Mouse (Mus musculus) frontal cortex, postnatal 36 days (tissue): Measurements from ENCODE around the gene S1pr5.
A peak's percentile ranks its signal among the peaks of the same experiment; 100 is the strongest.

Experiments
- DNase-seq, 2 experiments: peaks; one replicate each; pipeline ENCODE4 v3.0.0; 2022; ENCODE audit warnings: low spot score in 2 of 2

The S1pr5 gene

DNA sequence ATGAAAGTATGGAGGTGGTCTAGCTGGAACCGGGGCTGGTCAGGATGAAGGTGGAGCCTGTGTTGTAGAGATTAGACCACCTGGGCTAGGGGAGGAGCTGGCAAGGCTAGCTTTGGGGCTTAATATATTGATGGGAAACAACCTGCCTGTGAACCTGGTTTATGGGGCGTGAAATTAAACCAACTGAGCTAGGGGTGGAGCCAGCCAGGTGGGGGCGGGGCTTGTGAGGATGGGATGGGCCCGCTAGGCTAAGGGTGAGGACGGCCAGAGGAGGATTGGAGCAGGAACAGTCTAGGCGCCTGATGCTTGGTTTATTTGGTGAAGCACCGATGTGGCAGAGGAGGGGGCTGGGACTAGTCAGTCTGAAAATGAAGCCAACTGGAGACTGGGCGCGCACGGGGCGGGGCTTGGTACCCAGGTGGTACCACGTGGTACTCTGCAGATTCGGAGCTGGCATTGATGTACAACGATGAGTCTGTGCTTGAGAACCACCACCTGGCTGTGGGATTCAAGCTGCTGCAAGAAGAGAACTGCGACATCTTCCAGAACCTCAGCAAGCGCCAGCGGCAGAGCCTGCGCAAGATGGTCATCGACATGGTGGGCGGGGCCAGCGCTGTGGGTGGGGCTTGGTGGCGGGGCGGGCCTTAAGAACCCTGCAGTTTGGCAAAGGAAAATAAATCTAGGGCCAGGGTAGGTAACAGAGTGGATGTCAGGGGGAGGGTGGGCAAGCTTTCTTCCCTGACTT is 43.5 kb downstream of the S1pr5 start:
- peak in 1 of 2 experiments; percentile 45 for DNase-seq

DNA sequence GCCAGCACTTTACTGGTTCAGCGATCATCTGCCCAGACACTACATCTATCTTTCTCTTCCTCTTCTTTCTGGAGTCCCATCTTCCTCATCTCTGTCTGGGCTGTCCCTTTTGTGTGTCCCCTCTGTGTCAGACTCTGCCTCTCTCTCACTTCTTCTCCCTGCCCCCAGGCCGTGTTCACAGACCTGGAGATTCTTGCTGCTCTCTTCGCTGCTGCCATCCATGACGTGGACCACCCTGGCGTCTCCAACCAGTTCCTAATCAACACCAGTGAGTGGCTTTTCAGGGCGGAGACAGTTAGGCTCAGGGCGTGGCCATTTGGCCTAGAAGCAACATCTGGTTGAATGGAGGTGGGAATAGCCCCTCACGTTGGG is 44.1 kb downstream of the S1pr5 start:
- no peak for DNase-seq

DNA sequence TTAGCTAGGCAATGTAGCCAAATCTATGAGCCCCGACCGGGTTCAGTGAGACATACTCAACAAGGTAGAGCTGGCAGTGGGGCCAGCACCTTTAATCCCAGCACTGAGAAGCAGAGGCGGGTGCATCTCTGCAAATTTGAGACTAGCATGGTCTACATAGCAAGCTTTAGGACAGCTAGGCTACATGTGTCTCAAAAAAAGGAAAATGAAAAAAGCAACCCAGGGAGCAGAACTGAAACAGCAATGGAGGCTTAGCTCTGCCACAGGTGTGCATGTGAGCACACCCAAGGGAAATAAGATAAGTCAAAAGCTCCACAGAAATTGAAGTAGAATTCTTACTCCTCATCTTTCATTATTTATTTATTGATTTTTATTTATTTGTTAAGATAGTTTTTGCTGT is 49.3 kb downstream of the S1pr5 start:
- no peak for DNase-seq

DNA sequence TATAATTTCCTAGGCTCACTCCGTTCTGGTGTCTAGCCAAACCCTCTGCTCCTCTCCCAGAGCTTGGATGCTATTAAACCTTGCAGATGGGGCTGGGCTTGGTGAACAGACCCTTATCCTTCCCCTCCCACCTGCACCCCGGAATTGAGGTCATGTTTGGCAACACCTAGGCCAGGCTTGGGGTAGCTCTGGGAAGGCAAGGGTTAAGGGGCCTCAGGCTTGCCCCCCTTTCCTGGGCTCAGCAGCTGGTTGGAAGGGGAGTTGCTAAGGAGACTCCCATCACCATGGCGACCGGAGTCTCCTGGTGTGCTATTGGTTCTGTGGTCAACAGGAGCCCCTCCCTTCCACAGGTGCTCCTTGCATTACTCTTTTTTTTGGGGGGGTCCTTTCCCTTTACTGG is 50.3 kb downstream of the S1pr5 start:
- DNase-seq: peak; percentile 75 to 80

DNA sequence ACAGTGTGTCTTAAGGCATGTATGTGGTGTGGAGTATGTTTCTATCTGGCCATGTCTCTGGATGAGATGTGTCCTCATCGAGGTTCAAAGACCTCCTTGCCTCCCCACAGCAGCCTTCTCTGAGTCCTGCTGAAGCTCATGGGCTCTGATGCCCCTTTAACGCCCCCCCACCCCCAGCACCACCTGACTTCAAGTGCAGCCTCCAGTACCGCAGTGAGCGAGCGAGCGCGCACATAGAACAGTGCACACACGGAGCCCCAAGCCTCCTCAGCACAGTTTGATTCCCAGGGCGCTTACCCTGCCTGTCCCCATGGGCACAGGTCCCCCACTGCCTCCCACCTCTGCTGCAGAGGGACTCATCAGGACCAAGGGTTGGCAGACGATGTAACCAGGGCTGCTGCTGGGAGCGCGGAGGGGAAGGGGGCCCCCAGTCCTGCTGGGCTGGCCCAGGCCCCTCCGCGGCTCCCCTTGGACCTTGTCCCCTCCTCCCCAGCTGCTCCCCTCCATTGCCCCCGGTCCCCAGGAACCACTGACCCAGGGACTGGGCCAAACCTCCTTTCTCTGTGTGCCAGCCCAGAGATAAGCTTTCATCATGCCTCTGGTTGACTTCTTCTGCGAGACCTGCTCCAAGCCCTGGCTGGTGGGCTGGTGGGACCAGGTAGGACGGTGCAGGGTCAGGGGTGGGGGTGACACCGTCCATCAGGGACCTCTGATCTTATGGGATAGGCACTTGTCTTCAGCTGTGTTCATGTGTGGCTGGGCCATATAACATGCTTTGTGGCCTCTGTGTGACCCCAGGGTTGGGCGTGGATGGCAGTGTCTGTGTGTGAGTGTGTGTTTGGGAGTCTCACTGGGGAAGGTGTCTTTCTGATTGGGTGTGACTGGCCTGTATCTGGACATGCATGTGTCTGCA is 51.5 kb downstream of the S1pr5 start:
- DNase-seq: peak; percentile 59 to 63

DNA sequence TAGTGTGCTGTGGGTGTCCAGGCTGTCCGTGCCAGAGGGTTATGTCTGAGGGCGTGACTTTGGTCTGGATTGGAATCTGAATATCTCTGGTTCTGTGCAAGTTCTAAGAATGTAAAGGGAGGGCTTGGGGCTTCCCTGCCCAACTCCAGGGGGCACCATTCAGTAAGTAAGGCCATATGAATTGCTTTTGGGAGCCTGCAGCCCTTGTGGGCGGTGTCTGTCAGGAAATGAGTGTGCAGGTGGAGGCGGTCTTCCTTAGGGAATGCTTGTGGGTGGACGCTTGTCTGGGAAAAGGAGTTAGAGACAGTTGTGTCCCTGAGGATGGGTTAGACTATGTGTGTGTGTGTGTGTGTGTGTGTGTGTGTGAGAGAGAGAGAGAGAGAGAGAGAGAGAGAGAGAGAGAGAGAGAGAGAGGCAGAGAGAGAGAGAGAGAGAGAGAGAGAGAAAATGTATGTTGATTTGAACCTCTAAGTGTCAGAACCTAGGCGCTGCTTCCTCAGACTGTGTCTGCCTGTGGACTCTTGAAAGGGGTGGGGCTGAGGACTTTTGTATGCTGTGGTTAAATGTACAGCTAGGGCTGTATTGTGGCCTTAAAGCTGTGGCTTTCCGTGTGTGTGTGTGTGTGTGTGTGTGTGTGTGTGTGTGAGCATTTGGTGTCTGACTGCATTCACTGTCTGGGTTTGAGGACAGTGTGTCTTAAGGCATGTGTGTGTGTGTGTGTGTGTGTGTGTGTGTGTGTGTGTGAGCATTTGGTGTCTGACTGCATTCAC is 52.3 kb downstream of the S1pr5 start:
- peak; percentile 69 to 70 for DNase-seq

DNA sequence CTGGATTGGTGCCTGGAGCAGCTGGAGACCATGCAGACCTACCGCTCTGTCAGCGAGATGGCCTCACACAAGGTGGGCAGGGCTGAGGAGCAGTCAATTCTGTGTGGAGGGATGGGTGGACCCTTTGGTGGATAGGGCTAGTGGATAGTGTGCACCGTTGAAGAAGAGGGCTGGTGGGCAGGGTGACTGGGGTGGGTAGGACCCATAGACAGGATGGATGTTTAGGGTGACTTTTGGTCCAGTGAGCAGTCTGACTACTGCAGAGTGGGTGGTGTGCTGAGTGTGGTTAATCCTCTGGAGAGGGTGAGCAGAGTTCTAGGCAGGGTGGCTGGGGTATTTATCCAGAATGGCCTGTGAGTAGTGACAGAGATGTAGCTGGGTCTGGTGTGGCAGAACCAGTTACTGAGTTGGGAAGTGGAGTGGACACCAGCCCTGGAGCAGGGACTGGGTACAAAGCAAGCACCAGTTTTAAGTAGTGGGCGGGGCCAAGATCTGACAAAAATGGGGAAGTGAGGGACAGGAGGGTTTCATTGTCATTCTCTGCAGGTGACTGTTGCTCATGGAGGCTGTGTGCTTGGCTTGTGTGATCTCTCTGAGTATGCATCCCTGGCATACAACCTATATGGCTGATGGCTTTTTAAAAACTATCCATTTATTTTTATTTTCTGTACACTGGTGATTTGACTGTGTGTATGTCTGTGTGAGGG is 53.3 kb downstream of the S1pr5 start:
- DNase-seq: no peak

DNA sequence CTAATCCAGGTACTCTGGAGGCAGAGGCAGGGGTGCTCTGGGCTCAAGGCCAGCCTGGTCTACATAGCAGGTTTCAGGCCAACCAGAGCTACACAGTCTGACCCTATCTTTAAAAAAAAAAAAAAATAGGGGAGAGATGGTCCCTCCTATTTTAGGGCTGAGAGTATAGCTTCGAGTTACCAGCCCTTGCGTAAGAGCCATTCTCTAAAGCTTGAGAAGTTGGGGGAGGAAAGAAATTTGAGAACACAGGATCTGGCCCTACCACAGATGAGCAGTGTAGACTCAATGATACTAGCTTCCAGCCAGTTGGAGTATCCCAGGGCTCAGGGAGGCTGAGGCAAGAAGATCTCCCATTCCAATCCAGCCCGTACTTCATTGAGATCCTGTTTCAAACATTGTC is 54.5 kb downstream of the S1pr5 start:
- DNase-seq: no peak
